Mouse (Mus musculus) midbrain, embryonic 10.5 days (tissue): ENCODE data around the gene Akap8l. TPM values are rescaled to one million over a fixed set of nuclear protein-coding genes. Genes with fewer than 3 reads are reported as not detected.

Experiments used
- DNase-seq: peaks from one replicate; pipeline ENCODE4 v3.0.0-alpha.2; 2017; ENCODE audit warnings: low spot score
- H3K27ac ChIP-seq: fragments of 300-500 bp; sonication (generic); replicated peaks from 2 replicates; pipeline ENCODE4 v1.5.1; 2016; ENCODE audit warnings: mild to moderate bottlenecking
- H3K27me3 ChIP-seq: fragments of 300-500 bp; sonication (generic); 2 replicates; pipeline ENCODE4 v1.6.1; 2016; ENCODE audit warnings: low read depth, mild to moderate bottlenecking; ENCODE audit not compliant: poor library complexity, severe bottlenecking
- H3K36me3 ChIP-seq: fragments of 300-500 bp; sonication (generic); 2 replicates; pipeline ENCODE4 v1.6.1; 2016; ENCODE audit warnings: mild to moderate bottlenecking, moderate library complexity
- H3K4me1 ChIP-seq: fragments of 300-500 bp; sonication (generic); 2 replicates; pipeline ENCODE4 v1.6.1; 2016
- H3K4me3 ChIP-seq: fragments of 300-500 bp; sonication (generic); 2 replicates; pipeline ENCODE4 v1.5.1; 2016; ENCODE audit warnings: mild to moderate bottlenecking, moderate library complexity
- H3K9me3 ChIP-seq: fragments of 300-500 bp; sonication (generic); replicated peaks from 2 replicates; pipeline ENCODE4 v1.6.1; 2016; ENCODE audit warnings: mild to moderate bottlenecking
- WGBS: fragments of 180-500 bp; shearing (Covaris S2); methylation state at CpG from one replicate; pipeline ENCODE4 v1.1.7; 2016; 5-methylcytosine and 5-hydroxymethylcytosine counted together
- polyA plus RNA-seq: library from polyadenylated mRNA; unstranded; fragments of >200 nt; fragmentation: Nextera tagmentation; extraction: Ambion mirVana; gene quantifications from 2 replicates; pipeline ENCODE4 v1.2.1, GENCODE M21; 2016

Akap8l gene
- polyA plus RNA-seq, 1 experiment from 2014 or later = 90.2 TPM

DNA sequence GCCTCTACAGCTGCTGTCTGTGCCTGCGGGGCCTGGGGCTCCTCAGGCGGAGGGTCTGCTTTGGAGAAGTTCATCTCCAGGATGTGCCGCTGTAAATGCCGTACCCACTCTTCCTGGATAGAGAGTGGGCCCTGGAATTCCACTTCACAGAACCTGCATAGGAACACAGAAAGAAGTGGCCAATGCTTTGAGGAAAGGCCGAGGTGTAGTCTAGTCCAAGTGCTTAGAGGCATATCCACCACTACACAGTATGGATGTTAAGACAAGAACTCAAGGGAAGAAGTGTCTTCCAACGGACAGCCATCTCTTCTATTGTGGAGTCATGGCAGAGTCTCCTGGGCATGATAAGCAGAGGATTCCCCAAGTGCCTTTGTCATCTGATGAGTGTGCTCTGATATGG, 4.6 kb upstream of the Akap8l start:
- Histone ChIP-seq H3K36me3 (peaks cover 68% of the 10 kb centered on the region), H3K4me1 (peaks cover 31% of the 10 kb centered on the region), H3K27ac (no peak overlapping the region)

DNA sequence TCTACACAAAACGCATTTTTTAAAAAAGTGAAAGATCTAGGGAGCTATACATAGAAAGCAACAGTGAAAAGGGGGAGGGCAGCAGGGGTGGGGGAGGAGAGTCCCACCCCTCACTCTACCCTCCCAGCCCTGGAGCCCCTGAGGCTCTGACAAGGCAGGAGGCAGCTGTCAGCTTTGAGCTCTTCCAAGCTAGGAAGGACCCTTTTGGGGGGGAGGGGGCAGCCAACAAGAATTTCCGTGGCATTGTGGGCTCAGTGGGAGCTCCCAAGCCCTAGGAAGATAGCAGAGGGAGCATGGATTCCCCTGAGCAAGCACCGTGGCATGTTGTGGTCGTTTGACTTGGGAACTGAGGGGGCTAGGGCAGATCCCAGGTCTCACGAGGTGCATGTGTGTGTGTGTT, 3.8 kb upstream of the Akap8l start:
- 63% methylated on average over 5 of the region's 5 CpGs for WGBS
- H3K36me3 ChIP-seq = peaks cover 60% of the 10 kb centered on the region

More for the DNA sequence above, 4.6 kb upstream of the Akap8l start:
- DNase-seq = no peak
- Histone ChIP-seq H3K4me3 (no peak overlapping the region), H3K9me3 (no peaks in the 10 kb centered on the region), H3K27me3 (no peaks in the 10 kb centered on the region)
- 92% methylated on average over 6 of the region's 6 CpGs for WGBS

DNA sequence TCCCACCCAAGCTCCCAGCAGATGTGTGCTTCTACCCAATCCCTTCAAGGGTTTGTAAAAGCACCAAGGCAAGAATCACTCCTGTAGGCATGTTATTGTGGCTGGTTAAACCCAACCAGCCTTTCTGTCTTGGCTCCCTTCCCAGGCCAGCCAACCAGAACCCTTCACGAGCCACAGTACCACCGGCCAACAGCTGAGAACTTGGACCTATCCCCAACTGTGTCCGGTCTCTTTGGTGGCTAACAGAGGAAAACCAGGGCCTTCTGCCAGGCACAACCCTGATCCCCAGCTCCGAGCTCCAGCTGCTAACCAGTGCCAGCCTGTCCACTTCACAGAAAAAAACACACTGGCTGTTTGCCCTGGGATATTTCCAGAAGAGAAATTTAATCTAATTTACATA, 3.3 kb upstream of the Akap8l start:
- 73% methylated on average over 4 of the region's 4 CpGs for WGBS
- Histone ChIP-seq H3K4me1 (peaks cover 44% of the 10 kb centered on the region), H3K27me3 (no peaks in the 10 kb centered on the region), H3K4me3 (no peak overlapping the region), H3K36me3 (peaks cover 55% of the 10 kb centered on the region), H3K9me3 (no peaks in the 10 kb centered on the region), H3K27ac (no peak overlapping the region; the same call in 1 of the 2 replicates)
- DNase-seq = no peak

More for the DNA sequence above, 3.8 kb upstream of the Akap8l start:
- H3K27me3 ChIP-seq = no peaks in the 10 kb centered on the region
- H3K4me3 ChIP-seq = no peak overlapping the region
- H3K27ac ChIP-seq = no peak overlapping the region; the same call in 1 of the 2 replicates
- peaks cover 39% of the 10 kb centered on the region for H3K4me1 ChIP-seq
- no peaks in the 10 kb centered on the region for H3K9me3 ChIP-seq
- DNase-seq = no peak

DNA sequence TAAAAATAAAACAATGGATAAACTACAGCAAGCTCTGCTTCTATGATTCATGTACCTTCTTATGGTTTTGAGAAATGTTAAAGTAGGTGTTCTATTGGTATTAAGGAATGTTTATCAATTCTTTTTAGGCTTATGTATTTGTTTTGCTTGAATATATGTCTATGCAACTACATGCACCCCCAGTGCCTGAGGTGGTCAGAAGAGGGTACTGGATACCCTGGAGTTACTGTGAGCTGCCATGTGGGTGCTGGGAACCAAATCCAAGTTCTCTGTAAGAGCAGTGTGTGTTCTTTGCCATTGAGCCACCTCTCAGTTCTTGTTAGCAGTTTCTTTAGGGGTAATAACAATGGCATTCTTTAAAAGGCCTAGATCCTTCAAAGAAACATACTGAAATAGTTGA, 1.3 kb upstream of the Akap8l start:
- H3K4me1 ChIP-seq = peaks cover 56% of the 10 kb centered on the region
- DNase-seq = no peak

DNA sequence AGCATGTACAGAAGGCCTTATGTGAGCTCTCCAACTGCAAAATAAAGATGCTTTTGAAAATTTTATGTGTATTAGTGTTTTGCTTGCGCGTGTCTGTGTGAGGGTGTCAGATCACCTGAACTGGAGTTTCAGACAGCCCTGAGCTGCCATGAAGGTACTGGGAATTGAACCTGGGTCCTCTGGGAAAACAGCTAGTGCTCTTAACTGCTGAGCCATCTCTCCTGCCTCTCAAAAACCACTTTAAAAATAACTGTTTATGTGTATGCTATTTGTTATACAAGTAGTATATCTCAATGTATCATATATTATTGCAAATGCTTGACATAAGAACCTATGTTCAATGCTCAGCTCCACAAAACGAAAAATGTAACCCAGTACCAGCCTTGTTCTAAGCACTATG, 862 bp upstream of the Akap8l start:
- WGBS = 75% methylated on average over 3 of the region's 3 CpGs
- DNase-seq = no peak
- Histone ChIP-seq H3K27me3 (no peaks in the 10 kb centered on the region), H3K36me3 (peaks cover 30% of the 10 kb centered on the region), H3K4me3 (peak overlapping the region; percentile 88), H3K4me1 (peaks cover 56% of the 10 kb centered on the region), H3K27ac (no peak overlapping the region), H3K9me3 (no peaks in the 10 kb centered on the region)

More for the DNA sequence above, 1.3 kb upstream of the Akap8l start:
- Histone ChIP-seq H3K27me3 (no peaks in the 10 kb centered on the region), H3K9me3 (no peaks in the 10 kb centered on the region), H3K27ac (no peak overlapping the region), H3K36me3 (peaks cover 35% of the 10 kb centered on the region), H3K4me3 (no peak overlapping the region)

DNA sequence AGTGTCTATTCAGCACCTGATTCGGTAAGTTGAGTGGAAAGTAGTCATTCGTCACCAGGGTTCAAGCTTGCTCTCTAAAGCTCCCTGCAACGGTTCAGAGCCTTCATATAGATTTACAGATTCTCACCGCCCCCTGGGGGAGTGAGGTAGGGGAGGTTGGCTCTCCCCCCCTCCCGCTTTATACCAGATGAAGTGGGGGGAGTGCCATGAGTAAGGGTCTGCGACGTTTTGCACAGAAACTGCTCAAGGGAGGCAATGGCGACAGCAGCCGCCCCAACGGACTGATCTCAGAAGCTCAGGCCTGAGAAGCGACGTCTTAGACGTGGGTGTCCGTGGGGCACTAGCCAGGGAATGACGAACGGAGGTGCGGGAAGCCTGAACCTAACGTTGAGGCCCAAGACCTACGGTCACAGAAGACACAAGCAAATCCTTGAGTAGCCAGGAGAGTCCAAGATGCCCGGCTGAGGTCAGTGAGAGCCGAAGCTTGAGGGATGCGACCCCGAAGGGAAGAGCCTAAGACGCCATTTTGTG, 491 bp downstream of the Akap8l start:
- Histone ChIP-seq H3K9me3 (no peaks in the 10 kb centered on the region), H3K27ac (peak overlapping the region; percentile 90), H3K4me3 (peak overlapping the region; percentile 88), H3K36me3 (peaks cover 21% of the 10 kb centered on the region), H3K27me3 (no peaks in the 10 kb centered on the region), H3K4me1 (peaks cover 55% of the 10 kb centered on the region)
- under 1% methylated on average over 24 of the region's 24 CpGs for WGBS
- DNase-seq = no peak

DNA sequence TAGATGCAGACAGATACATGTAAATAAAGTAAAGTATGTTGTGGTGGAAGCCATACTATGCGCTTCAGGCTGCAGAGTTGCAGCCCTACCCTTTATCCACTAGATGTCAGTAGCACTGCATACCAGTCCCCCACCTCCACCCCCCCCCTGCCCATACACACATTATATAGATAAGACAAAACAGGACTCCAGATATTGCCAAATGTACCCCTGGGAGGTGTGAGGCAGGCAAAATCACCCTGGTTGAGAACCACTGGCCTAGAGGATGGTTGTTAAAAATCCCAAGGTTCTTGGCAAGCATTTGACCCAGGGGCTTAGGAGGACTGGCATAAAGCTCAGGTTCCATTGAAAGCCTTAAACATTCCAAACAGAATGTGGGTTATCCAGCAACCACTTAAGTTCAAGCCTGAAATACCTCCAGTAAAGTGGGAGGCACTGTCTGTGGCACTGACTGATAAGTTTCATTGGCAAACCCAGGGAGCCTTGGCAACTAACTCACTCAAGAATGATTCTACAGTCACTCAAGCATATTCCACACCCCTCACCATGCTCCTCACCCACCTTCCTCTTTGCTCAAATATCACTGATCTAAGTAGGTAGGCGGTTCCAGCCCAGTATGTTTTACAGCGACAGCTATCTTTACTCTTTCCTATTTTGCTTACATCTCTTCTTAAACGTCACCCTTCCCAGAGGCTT, 1.2 kb downstream of the Akap8l start:
- 16% methylated on average over 4 of the region's 4 CpGs for WGBS
- H3K27ac ChIP-seq = no peak overlapping the region

DNA sequence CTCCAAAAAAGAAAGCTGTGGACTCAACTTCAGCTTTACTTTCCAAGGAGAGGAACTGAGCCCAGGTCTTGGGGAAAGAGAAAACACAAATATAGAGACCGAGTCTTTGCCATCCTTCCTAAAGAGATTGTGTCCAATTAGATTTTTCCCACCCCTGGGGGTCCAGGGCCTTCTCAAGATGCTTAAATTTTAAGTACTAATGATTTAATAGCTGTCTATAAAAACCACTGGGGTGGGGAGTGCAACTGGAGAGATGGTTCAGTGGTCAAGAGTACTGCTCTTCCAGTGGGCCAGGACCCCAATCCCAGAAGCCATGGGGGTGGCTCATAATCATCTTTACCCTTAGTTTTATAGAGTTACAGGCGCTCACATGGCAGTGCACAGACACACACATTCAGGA, 2.0 kb downstream of the Akap8l start:
- Histone ChIP-seq H3K27me3 (no peaks in the 10 kb centered on the region), H3K4me1 (peaks cover 40% of the 10 kb centered on the region), H3K9me3 (no peaks in the 10 kb centered on the region), H3K4me3 (no peak overlapping the region), H3K36me3 (peaks cover 21% of the 10 kb centered on the region), H3K27ac (no peak overlapping the region)
- 94% methylated on average over 2 of the region's 2 CpGs for WGBS
- no peak for DNase-seq

More for the DNA sequence above, 1.2 kb downstream of the Akap8l start:
- peak; percentile 50 for DNase-seq
- Histone ChIP-seq H3K27me3 (no peaks in the 10 kb centered on the region), H3K4me3 (peak overlapping the region; percentile 88), H3K9me3 (no peaks in the 10 kb centered on the region), H3K36me3 (peaks cover 21% of the 10 kb centered on the region), H3K4me1 (peaks cover 47% of the 10 kb centered on the region)

DNA sequence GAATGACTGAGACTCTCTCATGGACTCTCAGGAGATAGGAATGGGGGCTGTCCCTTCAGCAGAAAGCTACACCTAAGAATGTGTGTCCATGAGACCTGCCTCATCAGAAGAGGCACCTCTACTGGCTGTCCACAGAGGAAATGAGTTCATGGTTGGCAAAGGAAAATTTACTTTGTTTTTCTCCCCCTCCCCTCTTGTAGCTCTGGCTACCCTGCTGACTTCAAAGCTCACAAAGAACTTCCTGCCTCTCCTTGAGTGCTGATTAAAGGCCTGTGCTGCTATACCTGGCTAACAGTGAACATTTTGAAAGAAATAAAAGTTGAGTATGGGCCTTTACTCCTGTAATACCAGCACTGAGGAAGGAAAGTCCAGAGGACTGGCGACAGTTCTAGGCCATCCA, 9.3 kb downstream of the Akap8l start:
- Histone ChIP-seq H3K9me3 (no peaks in the 10 kb centered on the region), H3K27me3 (no peaks in the 10 kb centered on the region), H3K4me1 (no peaks in the 10 kb centered on the region), H3K4me3 (no peak overlapping the region), H3K27ac (no peak overlapping the region), H3K36me3 (peaks cover 79% of the 10 kb centered on the region)
- 91% methylated on average over 1 of the region's 1 CpGs for WGBS
- no peak for DNase-seq

DNA sequence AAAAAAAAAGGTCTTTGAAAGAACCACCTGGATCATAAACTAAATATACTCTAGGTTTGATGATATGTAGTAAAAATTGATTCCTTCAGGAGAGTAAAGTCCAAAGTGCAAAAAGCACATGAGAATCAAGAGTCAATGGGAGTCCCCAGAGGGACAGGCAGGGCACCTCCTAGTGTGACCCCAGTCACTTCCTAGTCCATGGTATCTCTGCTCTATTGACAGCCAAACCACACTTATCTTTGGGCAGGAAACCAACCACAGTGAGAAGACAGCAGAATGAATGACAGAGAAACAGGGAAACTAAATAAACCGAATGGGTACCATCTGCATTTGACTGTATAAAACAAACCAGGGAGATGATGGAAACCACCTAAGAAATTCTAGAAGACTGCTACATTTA, 10.3 kb downstream of the Akap8l start:
- Histone ChIP-seq H3K36me3 (peaks cover 87% of the 10 kb centered on the region), H3K4me1 (no peaks in the 10 kb centered on the region), H3K9me3 (no peaks in the 10 kb centered on the region), H3K27ac (no peak overlapping the region), H3K27me3 (no peaks in the 10 kb centered on the region), H3K4me3 (no peak overlapping the region)
- no peak for DNase-seq
- 88% methylated on average over 1 of the region's 1 CpGs for WGBS

DNA sequence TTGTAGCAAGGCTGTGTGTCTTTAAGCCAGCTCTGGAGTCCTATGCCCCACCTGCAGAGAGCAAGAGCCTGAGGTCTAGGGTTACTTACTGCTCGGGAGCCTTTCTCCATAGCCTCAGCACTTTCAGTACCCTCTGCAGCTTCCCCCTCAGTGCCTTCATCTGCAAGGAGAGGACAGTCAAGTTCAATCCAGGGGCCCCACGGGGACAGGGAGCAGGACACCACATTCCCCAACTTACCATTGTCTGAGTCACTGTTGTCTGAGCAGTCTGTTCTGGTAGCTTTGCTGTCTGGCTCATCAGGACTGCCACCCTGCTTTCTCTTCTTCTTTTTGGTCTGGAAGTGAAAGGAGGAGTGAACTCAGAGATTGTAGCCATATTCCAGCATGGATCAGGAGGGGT, 14.5 kb downstream of the Akap8l start:
- WGBS = 93% methylated on average over 2 of the region's 2 CpGs
- no peak overlapping the region for H3K27ac ChIP-seq
- peaks cover 89% of the 10 kb centered on the region for H3K36me3 ChIP-seq
- DNase-seq = no peak
- no peaks in the 10 kb centered on the region for H3K27me3 ChIP-seq
- H3K4me3 ChIP-seq = no peak overlapping the region
- no peaks in the 10 kb centered on the region for H3K9me3 ChIP-seq
- no peaks in the 10 kb centered on the region for H3K4me1 ChIP-seq

DNA sequence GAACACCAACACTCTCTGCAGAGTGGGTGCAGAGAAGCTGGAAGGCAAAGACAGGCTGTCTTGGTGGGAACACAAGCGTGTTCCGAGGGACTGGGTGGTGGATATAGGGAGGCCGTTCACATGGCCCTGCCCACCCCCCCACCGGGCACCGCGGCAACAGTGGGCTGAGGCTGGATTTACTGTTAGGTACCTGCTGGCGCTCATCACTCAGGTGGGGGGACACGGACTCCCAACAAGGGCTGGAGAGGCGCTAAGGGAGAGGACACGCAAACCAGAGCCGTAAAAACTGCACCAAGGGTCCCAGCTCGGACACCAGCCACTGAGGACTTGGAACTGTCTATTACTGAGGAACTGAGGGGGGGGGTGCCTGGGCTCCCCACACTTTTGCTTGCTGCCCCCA, 15.5 kb downstream of the Akap8l start:
- no peak for DNase-seq
- Histone ChIP-seq H3K27ac (no peak overlapping the region), H3K4me1 (no peaks in the 10 kb centered on the region), H3K4me3 (no peak overlapping the region), H3K27me3 (no peaks in the 10 kb centered on the region), H3K36me3 (peaks cover 95% of the 10 kb centered on the region), H3K9me3 (no peaks in the 10 kb centered on the region)
- 95% methylated on average over 12 of the region's 12 CpGs for WGBS

DNA sequence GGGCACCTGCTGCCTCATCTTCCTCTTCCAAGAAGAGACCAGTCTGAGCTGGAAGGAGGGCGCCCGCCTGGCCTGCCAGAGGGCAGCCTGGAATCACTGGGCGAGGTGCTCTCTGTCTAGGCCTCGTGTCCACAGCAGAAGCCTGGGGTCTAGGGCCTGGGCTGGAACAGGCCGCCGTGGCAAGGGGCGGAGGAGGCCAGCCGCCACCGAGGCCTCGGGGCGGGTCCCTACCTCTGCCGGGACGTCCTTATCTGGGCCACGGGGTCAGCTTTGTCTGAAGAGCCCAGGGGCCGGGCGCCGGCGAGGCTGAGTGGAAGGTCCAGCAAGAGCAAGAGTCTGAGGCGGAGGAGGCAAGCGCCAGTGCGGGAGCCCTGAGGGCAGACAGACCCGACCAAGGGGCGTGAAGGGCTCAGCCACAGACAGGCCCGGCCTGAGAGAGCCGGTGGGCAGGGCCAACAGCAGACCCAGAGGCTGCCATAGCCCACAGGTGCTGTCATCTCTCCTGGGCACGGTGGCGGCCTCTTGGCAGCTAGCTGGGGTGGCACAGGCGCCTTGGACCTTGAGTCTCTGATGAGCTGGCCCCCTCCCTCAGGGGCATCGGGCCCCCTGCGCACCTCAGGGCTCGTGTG, 16.6 kb downstream of the Akap8l start:
- Histone ChIP-seq H3K27ac (no peak overlapping the region), H3K4me3 (no peak overlapping the region), H3K4me1 (no peaks in the 10 kb centered on the region), H3K36me3 (peaks cover 98% of the 10 kb centered on the region), H3K27me3 (no peaks in the 10 kb centered on the region), H3K9me3 (no peaks in the 10 kb centered on the region)
- 93% methylated on average over 31 of the region's 31 CpGs for WGBS
- DNase-seq = no peak
